Mouse (Mus musculus) neural tube, embryonic 14.5 days (tissue): Measurements from ENCODE around the gene Madcam1. TPM values are rescaled to one million over a fixed set of nuclear protein-coding genes. Genes with fewer than 3 reads are reported as not detected.
A peak's percentile ranks its signal among the peaks of the same experiment; 100 is the strongest.

Experiments
- ATAC-seq: fragments of 200-750 bp; cut with Nextera tagmentation; 2 replicates; pipeline ENCODE4 v1.8.0; 2017; ENCODE audit warnings: low read depth, mild to moderate bottlenecking, moderate TSS enrichment, moderate library complexity
- H3K27ac ChIP-seq: fragments of 300-500 bp; sonication (generic); 2 replicates; pipeline ENCODE4 v1.5.1; 2014; ENCODE audit warnings: low read depth, mild to moderate bottlenecking, control low read depth, low read length, moderate library complexity, mixed read lengths
- H3K27me3 ChIP-seq: fragments of 300-500 bp; sonication (generic); 2 replicates; pipeline ENCODE4 v1.6.1; 2014; ENCODE audit warnings: low read length; ENCODE audit not compliant: control insufficient read depth, insufficient read depth
- H3K36me3 ChIP-seq: fragments of 300-500 bp; sonication (generic); 2 replicates; pipeline ENCODE4 v1.6.1; 2014; ENCODE audit warnings: low read length, mixed read lengths; ENCODE audit not compliant: control insufficient read depth, insufficient read depth
- H3K4me1 ChIP-seq: fragments of 300-500 bp; sonication (generic); 2 replicates; pipeline ENCODE4 v1.6.1; 2014; ENCODE audit warnings: low read length; ENCODE audit not compliant: control insufficient read depth, insufficient read depth
- H3K4me2 ChIP-seq: fragments of 300-500 bp; sonication (generic); 2 replicates; pipeline ENCODE4 v1.6.1; 2014; ENCODE audit warnings: mild to moderate bottlenecking, low read depth, low read length, control low read depth
- H3K4me3 ChIP-seq: fragments of 300-500 bp; sonication (generic); 2 replicates; pipeline ENCODE4 v1.5.1; 2014; ENCODE audit warnings: low read depth, low read length, control low read depth, mixed read lengths
- H3K9ac ChIP-seq: fragments of 300-500 bp; sonication (generic); replicated peaks from 2 replicates; pipeline ENCODE4 v1.6.1; 2014; ENCODE audit warnings: low read depth, mild to moderate bottlenecking, control low read depth, low read length, mixed read lengths
- H3K9me3 ChIP-seq: fragments of 300-500 bp; sonication (generic); 2 replicates; pipeline ENCODE4 v1.6.1; 2016; ENCODE audit warnings: low read length; ENCODE audit not compliant: control insufficient read depth
- WGBS: fragments of 180-500 bp; shearing (Covaris S2); extraction: QIAGEN DNeasy Blood & Tissue Kit; methylation state at CpG from one replicate; pipeline ENCODE4 v1.1.7; 2014; 5-methylcytosine and 5-hydroxymethylcytosine counted together
- polyA plus RNA-seq: library from polyadenylated mRNA; unstranded; fragments of >200 nt; fragmentation: Nextera tagmentation; extraction: Ambion mirVana; gene quantifications from 2 replicates; pipeline ENCODE4 v1.2.1, GENCODE M21; 2014

Madcam1 gene
- polyA plus RNA-seq, 1 experiment from 2014 or later, result 0.82 TPM

- no peak for ATAC-seq
- H3K4me2 ChIP-seq, result no peak overlapping the region
Measured at GRCm38 (mm10) chr10:79708668-79709067, 44.3 kb downstream of the Madcam1 start.

DNA sequence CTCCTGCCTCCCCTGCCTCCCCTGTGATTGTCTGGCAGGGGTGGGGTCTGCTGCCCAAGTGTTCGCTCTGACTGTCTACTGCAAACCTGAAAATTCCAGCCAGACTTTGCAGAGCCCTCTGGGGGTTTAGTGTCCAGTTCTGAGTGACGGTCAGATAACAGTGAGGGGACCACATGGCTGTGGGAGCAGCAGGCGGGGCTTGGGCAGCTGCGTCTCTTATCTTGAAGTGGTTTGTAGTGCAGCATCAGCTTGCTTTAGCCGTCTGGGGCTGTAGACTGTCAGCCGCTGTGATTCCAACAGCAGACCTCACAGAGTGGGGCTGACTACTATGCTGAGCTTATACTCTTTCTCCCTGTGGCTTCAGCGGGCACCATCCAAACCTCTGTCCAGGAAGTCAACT, 44.9 kb downstream of the Madcam1 start:
- ATAC-seq, result no peak
- Histone ChIP-seq H3K27ac (no peak overlapping the region), H3K9me3 (no peaks in the 10 kb centered on the region), H3K36me3 (peaks cover 21% of the 10 kb centered on the region), H3K4me1 (peaks cover 22% of the 10 kb centered on the region), H3K4me2 (no peak overlapping the region), H3K4me3 (no peak overlapping the region), H3K9ac (no peak overlapping the region), H3K27me3 (no peaks in the 10 kb centered on the region)
- WGBS, result 88% methylated on average over 7 of the region's 7 CpGs

More at GRCm38 (mm10) chr10:79708668-79709067, 44.3 kb downstream of the Madcam1 start:
- H3K36me3 ChIP-seq, result peaks cover 21% of the 10 kb centered on the region
- H3K9ac ChIP-seq, result no peak overlapping the region
- no peaks in the 10 kb centered on the region for H3K9me3 ChIP-seq
- peaks cover 22% of the 10 kb centered on the region for H3K4me1 ChIP-seq
- 94% methylated on average over 21 of the region's 21 CpGs for WGBS
- H3K27me3 ChIP-seq, result no peaks in the 10 kb centered on the region
- no peak overlapping the region for H3K4me3 ChIP-seq
- no peak overlapping the region for H3K27ac ChIP-seq

DNA sequence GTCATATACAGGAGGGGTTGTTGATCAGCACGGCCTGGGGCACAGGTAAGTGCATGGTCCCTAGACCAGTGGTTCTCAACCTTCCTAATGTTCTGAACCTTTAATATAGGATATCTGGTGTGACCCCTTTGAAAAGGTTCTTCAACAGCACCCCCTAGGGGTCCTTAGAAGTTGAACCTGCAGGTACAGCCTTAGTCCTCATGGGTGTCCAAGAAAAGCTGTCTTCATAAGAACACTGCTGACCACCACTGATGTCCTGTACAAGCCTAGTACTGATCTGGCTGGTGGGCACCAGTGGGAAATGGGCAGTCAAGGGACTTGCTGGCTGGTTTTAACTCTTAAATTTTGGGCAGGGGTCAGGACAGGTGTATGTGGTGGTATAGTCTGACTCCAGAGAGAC, 47.7 kb downstream of the Madcam1 start:
- 88% methylated on average over 1 of the region's 1 CpGs for WGBS
- no peak for ATAC-seq
- no peak overlapping the region for H3K9ac ChIP-seq
- H3K4me1 ChIP-seq, result peaks cover 3% of the 10 kb centered on the region; the same call in 1 of the 2 replicates
- H3K4me3 ChIP-seq, result no peak overlapping the region
- no peak overlapping the region for H3K27ac ChIP-seq
- no peak overlapping the region for H3K4me2 ChIP-seq
- H3K9me3 ChIP-seq, result no peaks in the 10 kb centered on the region
- peaks cover 14% of the 10 kb centered on the region for H3K27me3 ChIP-seq
- H3K36me3 ChIP-seq, result peaks cover 21% of the 10 kb centered on the region

- Histone ChIP-seq H3K4me1 (peaks cover 6% of the 10 kb centered on the region; the same call in 1 of the 2 replicates), H3K4me2 (no peak overlapping the region), H3K36me3 (peaks cover 21% of the 10 kb centered on the region), H3K9ac (no peak overlapping the region), H3K27ac (no peak overlapping the region), H3K4me3 (no peak overlapping the region), H3K9me3 (no peaks in the 10 kb centered on the region), H3K27me3 (peaks cover 18% of the 10 kb centered on the region)
- WGBS, result 19% methylated on average over 4 of the region's 6 CpGs
- peak; percentile 28; the same call in 1 of the 2 replicates for ATAC-seq
Measured at GRCm38 (mm10) chr10:79712499-79713126, 48.3 kb downstream of the Madcam1 start.

DNA sequence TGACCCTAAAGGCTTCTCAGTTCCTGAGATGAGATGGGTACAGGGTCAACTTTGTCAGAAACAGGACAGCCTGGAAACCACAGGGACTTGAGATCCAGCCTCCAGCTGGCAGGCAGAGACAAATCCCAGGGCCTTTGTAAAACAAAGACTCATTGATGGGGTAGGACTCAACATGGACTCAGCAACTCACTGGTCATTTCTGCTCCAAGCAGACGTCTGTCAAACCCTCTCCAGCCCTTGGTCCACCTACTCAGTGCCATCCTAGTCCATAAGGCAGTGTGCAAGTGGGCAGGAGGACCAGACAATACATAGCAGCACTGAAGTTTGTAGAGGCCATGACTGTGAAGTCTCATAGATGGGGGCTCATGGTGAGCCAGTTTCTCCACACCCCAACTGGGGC, 48.8 kb downstream of the Madcam1 start:
- Histone ChIP-seq H3K4me2 (no peak overlapping the region), H3K4me1 (0 out of 2 replicates have a peak, but pooled peaks cover 4% of the 10 kb centered on the region), H3K36me3 (peaks cover 21% of the 10 kb centered on the region), H3K27ac (no peak overlapping the region), H3K9ac (no peak overlapping the region), H3K9me3 (no peaks in the 10 kb centered on the region), H3K4me3 (no peak overlapping the region), H3K27me3 (peaks cover 22% of the 10 kb centered on the region)
- no peak for ATAC-seq
- WGBS, result 32% methylated on average over 1 of the region's 1 CpGs

DNA sequence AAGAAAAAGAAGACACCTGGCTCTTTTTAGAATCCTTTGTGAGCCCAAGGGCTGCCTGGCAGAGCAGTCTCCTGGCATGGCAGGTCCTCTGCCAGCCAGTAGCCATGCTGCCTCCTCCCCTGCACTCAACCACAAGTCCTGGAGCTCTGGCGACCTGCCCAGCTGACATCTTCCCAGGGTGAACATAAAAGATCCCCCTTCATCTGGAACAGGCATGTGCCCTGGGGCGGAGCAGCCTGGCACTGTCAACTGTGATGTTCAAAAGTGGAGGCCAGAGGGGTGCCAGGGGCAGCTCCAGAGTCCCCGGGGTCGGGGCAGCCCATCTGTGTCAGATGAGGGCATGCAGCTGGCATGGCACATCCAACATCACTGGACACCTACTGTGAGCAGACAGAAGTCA, 50.6 kb downstream of the Madcam1 start:
- no peak overlapping the region for H3K9ac ChIP-seq
- H3K36me3 ChIP-seq, result peaks cover 16% of the 10 kb centered on the region
- H3K4me3 ChIP-seq, result no peak overlapping the region
- peaks cover 30% of the 10 kb centered on the region for H3K27me3 ChIP-seq
- 0 out of 2 replicates have a peak, but pooled peaks cover 4% of the 10 kb centered on the region for H3K4me1 ChIP-seq
- no peak overlapping the region for H3K27ac ChIP-seq
- H3K9me3 ChIP-seq, result no peaks in the 10 kb centered on the region
- ATAC-seq, result no peak
- H3K4me2 ChIP-seq, result no peak overlapping the region
- WGBS, result 63% methylated on average over 4 of the region's 4 CpGs

DNA sequence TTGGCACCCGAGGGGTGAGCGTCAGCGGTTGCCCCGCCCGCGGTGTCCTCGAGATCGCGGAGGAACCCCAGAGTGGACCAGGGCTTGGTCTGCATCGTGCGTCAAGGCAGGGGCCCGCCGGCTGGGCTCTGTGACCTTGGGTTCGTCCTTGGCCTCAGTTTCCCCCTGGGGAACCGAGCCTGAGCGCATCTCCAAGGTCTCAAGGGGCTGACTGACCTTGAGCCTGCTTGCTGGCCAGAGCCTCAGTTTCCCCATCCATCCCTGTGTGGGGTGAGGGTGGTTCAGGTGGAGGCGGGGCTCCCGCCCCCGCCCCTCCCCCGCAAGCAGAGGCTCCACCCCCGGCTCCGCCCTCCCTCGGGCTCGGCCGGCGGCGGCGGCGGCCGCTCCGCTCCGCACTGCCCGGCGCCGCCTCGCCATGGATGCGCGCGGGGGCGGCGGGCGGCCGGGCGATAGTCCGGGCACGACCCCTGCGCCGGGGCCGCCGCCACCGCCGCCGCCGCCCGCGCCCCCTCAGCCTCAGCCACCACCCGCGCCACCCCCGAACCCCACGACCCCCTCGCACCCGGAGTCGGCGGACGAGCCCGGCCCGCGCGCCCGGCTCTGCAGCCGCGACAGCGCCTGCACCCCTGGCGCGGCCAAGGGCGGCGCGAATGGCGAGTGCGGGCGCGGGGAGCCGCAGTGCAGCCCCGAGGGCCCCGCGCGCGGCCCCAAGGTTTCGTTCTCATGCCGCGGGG, 52.1 kb downstream of the Madcam1 start, which contains the start of gene Hcn2:
Hcn2 (plus strand) TSS at position 381 of the 734 bp plus-strand sequence.
- Histone ChIP-seq H3K9me3 (no peaks in the 10 kb centered on the region), H3K36me3 (peaks cover 5% of the 10 kb centered on the region; the same call in 1 of the 2 replicates), H3K27ac (0 out of 2 replicates have a peak within 1 kb of the TSS, but pooled peaks have one; percentile 16), H3K4me2 (peak within 1 kb of the TSS; percentile 81), H3K4me1 (0 out of 2 replicates have a peak, but pooled peaks cover 4% of the 10 kb centered on the region), H3K4me3 (peak within 1 kb of the TSS; percentile 65), H3K9ac (peak within 1 kb of the TSS; percentile 76), H3K27me3 (peaks cover 30% of the 10 kb centered on the region)
- ATAC-seq, result peak; percentile 65
- WGBS, result 3% methylated on average over 46 of the region's 91 CpGs

- under 1% methylated on average over 36 of the region's 44 CpGs for WGBS
- Histone ChIP-seq H3K4me2 (peak overlapping the region; percentile 81), H3K27me3 (peaks cover 30% of the 10 kb centered on the region), H3K27ac (no peak overlapping the region), H3K9me3 (no peaks in the 10 kb centered on the region), H3K4me1 (0 out of 2 replicates have a peak, but pooled peaks cover 4% of the 10 kb centered on the region), H3K4me3 (peak overlapping the region; percentile 65), H3K9ac (peak overlapping the region; percentile 76), H3K36me3 (peaks cover 2% of the 10 kb centered on the region; the same call in 1 of the 2 replicates)
- ATAC-seq, result peak; percentile 15
Measured at GRCm38 (mm10) chr10:79716988-79717355, 52.6 kb downstream of the Madcam1 start.
